Mouse (Mus musculus): ENCODE results near the gene Abcf2.

Abcf2 gene

GRCm38 (mm10) chr5:24601911-24602750 is 24.9 kb upstream of the Abcf2 start:
- DNase-seq: no peak

- no peak for DNase-seq
These were observed 24.0 kb upstream of the Abcf2 start for GRCm38 (mm10) chr5:24601071-24601835.

- DNase-seq: no peak
These were observed 23.0 kb upstream of the Abcf2 start for GRCm38 (mm10) chr5:24600236-24600635.

- no peak for DNase-seq
These were observed 21.9 kb upstream of the Abcf2 start for GRCm38 (mm10) chr5:24599137-24599536.

GRCm38 (mm10) chr5:24598570-24599006 is 21.3 kb upstream of the Abcf2 start:
- no peak for DNase-seq

- DNase-seq: no peak
These were observed 20.8 kb upstream of the Abcf2 start for GRCm38 (mm10) chr5:24597901-24598569.

- DNase-seq: peak; percentile 84
These were observed 20.0 kb upstream of the Abcf2 start for GRCm38 (mm10) chr5:24597221-24597728.

- peak; percentile 84 for DNase-seq
These were observed 19.4 kb upstream of the Abcf2 start for GRCm38 (mm10) chr5:24596519-24597171.

GRCm38 (mm10) chr5:24595786-24596380 is 18.6 kb upstream of the Abcf2 start:
- DNase-seq: no peak

- DNase-seq: no peak
These were observed 18.0 kb upstream of the Abcf2 start for GRCm38 (mm10) chr5:24595261-24595660.

GRCm38 (mm10) chr5:24594346-24594745 is 17.1 kb upstream of the Abcf2 start:
- no peak for DNase-seq

- no peak for DNase-seq
These were observed 16.7 kb upstream of the Abcf2 start for GRCm38 (mm10) chr5:24593928-24594327.

- DNase-seq: no peak
These were observed 16.0 kb upstream of the Abcf2 start for GRCm38 (mm10) chr5:24593230-24593629.

GRCm38 (mm10) chr5:24592471-24593160 is 15.3 kb upstream of the Abcf2 start:
- DNase-seq: no peak

GRCm38 (mm10) chr5:24591796-24592470 is 14.7 kb upstream of the Abcf2 start:
- no peak for DNase-seq

GRCm38 (mm10) chr5:24591268-24591721 is 14.0 kb upstream of the Abcf2 start:
- DNase-seq: no peak

GRCm38 (mm10) chr5:24589511-24590500 is 12.5 kb upstream of the Abcf2 start:
- no peak for DNase-seq

GRCm38 (mm10) chr5:24587200-24587577 is 9.9 kb upstream of the Abcf2 start:
- no peak for DNase-seq

GRCm38 (mm10) chr5:24586547-24587199 is 9.4 kb upstream of the Abcf2 start, which contains the start of gene Chpf2:
Gene Chpf2, plus strand, starts transcription at chr5:24586741.
- DNase-seq: peak; percentile 86
